Mouse (Mus musculus): ENCODE results near the gene Olfr616. TPM values are rescaled to one million over a fixed set of nuclear protein-coding genes. Genes with fewer than 3 reads are reported as not detected.

The Olfr616 gene
- total RNA-seq (2021) (not detected), polyA plus RNA-seq (2012; rRNA removed) (not detected in 2 replicates)
- long read RNA-seq: 0 reads

GRCm38 (mm10) chr7:103569043-103569442 is at the start of gene Olfr616:
Gene Olfr616 (minus strand): TSS chr7:103569143.
- WGBS: 64% methylated on average over 3 of the region's 3 CpGs

GRCm38 (mm10) chr7:103612434-103612833 is 43.5 kb upstream of the Olfr616 start, which contains the start of gene Olfr620:
Gene Olfr620 (minus strand): TSS chr7:103612534.
- H3K79me2 ChIP-seq (replicated peaks; ENCODE audit: control insufficient read depth, insufficient read depth, low read length): no peaks in the 10 kb centered on the region
- no peak for DNase-seq
- 54% methylated on average over 2 of the region's 2 CpGs for WGBS

More at GRCm38 (mm10) chr7:103569043-103569442, at the start of gene Olfr616:
- Histone ChIP-seq H3K9ac (ENCODE audit: low read depth, low read length) (no peak within 1 kb of the TSS), H3K4me1 (ENCODE audit: control insufficient read depth, insufficient read depth, low read length) (no peaks in the 10 kb centered on the region), H3K79me2 (replicated peaks; ENCODE audit: control insufficient read depth, insufficient read depth, low read length) (no peaks in the 10 kb centered on the region), H3K4me3 (no peak within 1 kb of the TSS), H3K36me3 (ENCODE audit: control insufficient read depth, insufficient read depth, low read length) (no peaks in the 10 kb centered on the region), H3K27ac (no peak within 1 kb of the TSS), H3K27me3 (ENCODE audit: control insufficient read depth, insufficient read depth, low read length) (no peaks in the 10 kb centered on the region)
- no peak for TF ChIP-seq CTCF (IDR thresholded peaks at IDR 0.05)
- no peak for TF ChIP-seq EP300 (IDR thresholded peaks at IDR 0.05; ENCODE audit: insufficient read depth, low read depth, low read length)
- TF ChIP-seq POLR2A (IDR thresholded peaks at IDR 0.05; ENCODE audit: insufficient read depth, low read depth, low read length): no peak
- no peak for DNase-seq
- intact Hi-C loops (cut with DNase I): no loop called here

GRCm38 (mm10) chr7:103607425-103607824 is 38.5 kb upstream of the Olfr616 start:
- no peaks in the 10 kb centered on the region for H3K79me2 ChIP-seq (replicated peaks; ENCODE audit: control insufficient read depth, insufficient read depth, low read length)
- H3K27me3 ChIP-seq (ENCODE audit: control insufficient read depth, insufficient read depth, low read length): no peaks in the 10 kb centered on the region
- WGBS: 65% methylated on average over 2 of the region's 2 CpGs
- intact Hi-C loops (cut with DNase I): no loop called here
- no peak for DNase-seq
- TF ChIP-seq POLR2A (IDR thresholded peaks at IDR 0.05; ENCODE audit: insufficient read depth, low read depth, low read length): no peak
- TF ChIP-seq EP300 (IDR thresholded peaks at IDR 0.05; ENCODE audit: insufficient read depth, low read depth, low read length): no peak
- TF ChIP-seq CTCF (IDR thresholded peaks at IDR 0.05): no peak
- H3K9ac ChIP-seq (ENCODE audit: low read depth, low read length): no peak overlapping the region
- H3K4me3 ChIP-seq: no peak overlapping the region
- no peaks in the 10 kb centered on the region for H3K36me3 ChIP-seq (ENCODE audit: control insufficient read depth, insufficient read depth, low read length)
- no peak overlapping the region for H3K27ac ChIP-seq
- H3K4me1 ChIP-seq (ENCODE audit: control insufficient read depth, insufficient read depth, low read length): no peaks in the 10 kb centered on the region

More at GRCm38 (mm10) chr7:103612434-103612833, 43.5 kb upstream of the Olfr616 start, which contains the start of gene Olfr620:
- H3K4me3 ChIP-seq: no peak within 1 kb of the TSS
- no peak within 1 kb of the TSS for H3K9ac ChIP-seq (ENCODE audit: low read depth, low read length)
- TF ChIP-seq EP300 (IDR thresholded peaks at IDR 0.05; ENCODE audit: insufficient read depth, low read depth, low read length) (no peak), CTCF (IDR thresholded peaks at IDR 0.05) (no peak), POLR2A (IDR thresholded peaks at IDR 0.05; ENCODE audit: insufficient read depth, low read depth, low read length) (no peak)
- no peaks in the 10 kb centered on the region for H3K36me3 ChIP-seq (ENCODE audit: control insufficient read depth, insufficient read depth, low read length)
- no peaks in the 10 kb centered on the region for H3K27me3 ChIP-seq (ENCODE audit: control insufficient read depth, insufficient read depth, low read length)
- intact Hi-C loops (cut with DNase I): no loop called here
- no peaks in the 10 kb centered on the region for H3K4me1 ChIP-seq (ENCODE audit: control insufficient read depth, insufficient read depth, low read length)
- H3K27ac ChIP-seq: no peak within 1 kb of the TSS

- Histone ChIP-seq H3K27ac (no peak within 1 kb of the TSS), H3K79me2 (replicated peaks; ENCODE audit: control insufficient read depth, insufficient read depth, low read length) (no peaks in the 10 kb centered on the region), H3K27me3 (ENCODE audit: control insufficient read depth, insufficient read depth, low read length) (no peaks in the 10 kb centered on the region), H3K4me1 (ENCODE audit: control insufficient read depth, insufficient read depth, low read length) (no peaks in the 10 kb centered on the region), H3K4me3 (no peak within 1 kb of the TSS), H3K9ac (ENCODE audit: low read depth, low read length) (no peak within 1 kb of the TSS), H3K36me3 (ENCODE audit: control insufficient read depth, insufficient read depth, low read length) (no peaks in the 10 kb centered on the region)
- DNase-seq: no peak
- intact Hi-C loops (cut with DNase I): no loop called here
- no peak for TF ChIP-seq POLR2A (IDR thresholded peaks at IDR 0.05; ENCODE audit: insufficient read depth, low read depth, low read length)
- TF ChIP-seq CTCF (IDR thresholded peaks at IDR 0.05): no peak
- TF ChIP-seq EP300 (IDR thresholded peaks at IDR 0.05; ENCODE audit: insufficient read depth, low read depth, low read length): no peak
These were observed 31.3 kb upstream of the Olfr616 start, which contains the start of gene Olfr619 for GRCm38 (mm10) chr7:103600275-103600674. Gene Olfr619 (plus strand): TSS chr7:103600575.

GRCm38 (mm10) chr7:103589803-103590202 is 20.9 kb upstream of the Olfr616 start, which contains the start of gene Olfr618:
Gene Olfr618 (plus strand): TSS chr7:103590103.
- DNase-seq: no peak
- no peaks in the 10 kb centered on the region for H3K4me1 ChIP-seq (ENCODE audit: control insufficient read depth, insufficient read depth, low read length)
- WGBS: 45% methylated on average over 2 of the region's 2 CpGs
- no peak within 1 kb of the TSS for H3K4me3 ChIP-seq
- intact Hi-C loops (cut with DNase I): no loop called here
- H3K9ac ChIP-seq (ENCODE audit: low read depth, low read length): no peak within 1 kb of the TSS
- no peaks in the 10 kb centered on the region for H3K27me3 ChIP-seq (ENCODE audit: control insufficient read depth, insufficient read depth, low read length)
- no peak for TF ChIP-seq EP300 (IDR thresholded peaks at IDR 0.05; ENCODE audit: insufficient read depth, low read depth, low read length)
- no peak within 1 kb of the TSS for H3K27ac ChIP-seq
- H3K79me2 ChIP-seq (replicated peaks; ENCODE audit: control insufficient read depth, insufficient read depth, low read length): no peaks in the 10 kb centered on the region
- no peaks in the 10 kb centered on the region for H3K36me3 ChIP-seq (ENCODE audit: control insufficient read depth, insufficient read depth, low read length)

- intact Hi-C loops (cut with DNase I): no loop called here
- TF ChIP-seq EP300 (IDR thresholded peaks at IDR 0.05; ENCODE audit: insufficient read depth, low read depth, low read length) (no peak), POLR2A (IDR thresholded peaks at IDR 0.05; ENCODE audit: insufficient read depth, low read depth, low read length) (no peak), CTCF (IDR thresholded peaks at IDR 0.05) (no peak)
- WGBS: 59% methylated on average over 1 of the region's 1 CpGs
These were observed 3.8 kb upstream of the Olfr616 start, which contains the start of gene Olfr617 for GRCm38 (mm10) chr7:103572761-103573160. Gene Olfr617 (plus strand): TSS chr7:103573061.

More at GRCm38 (mm10) chr7:103572761-103573160, 3.8 kb upstream of the Olfr616 start, which contains the start of gene Olfr617:
- Histone ChIP-seq H3K27me3 (ENCODE audit: control insufficient read depth, insufficient read depth, low read length) (no peaks in the 10 kb centered on the region), H3K4me3 (no peak within 1 kb of the TSS), H3K79me2 (replicated peaks; ENCODE audit: control insufficient read depth, insufficient read depth, low read length) (no peaks in the 10 kb centered on the region), H3K36me3 (ENCODE audit: control insufficient read depth, insufficient read depth, low read length) (no peaks in the 10 kb centered on the region), H3K4me1 (ENCODE audit: control insufficient read depth, insufficient read depth, low read length) (no peaks in the 10 kb centered on the region), H3K9ac (ENCODE audit: low read depth, low read length) (no peak within 1 kb of the TSS), H3K27ac (no peak within 1 kb of the TSS)
- no peak for DNase-seq
